Mouse (Mus musculus): ENCODE results near the gene Pnma3. TPM values are rescaled to one million over a fixed set of nuclear protein-coding genes. Genes with fewer than 3 reads are reported as not detected.

The Pnma3 gene
- not detected in 4 replicates for total RNA-seq (2023; ENCODE audit: inconsistent age)

DNA sequence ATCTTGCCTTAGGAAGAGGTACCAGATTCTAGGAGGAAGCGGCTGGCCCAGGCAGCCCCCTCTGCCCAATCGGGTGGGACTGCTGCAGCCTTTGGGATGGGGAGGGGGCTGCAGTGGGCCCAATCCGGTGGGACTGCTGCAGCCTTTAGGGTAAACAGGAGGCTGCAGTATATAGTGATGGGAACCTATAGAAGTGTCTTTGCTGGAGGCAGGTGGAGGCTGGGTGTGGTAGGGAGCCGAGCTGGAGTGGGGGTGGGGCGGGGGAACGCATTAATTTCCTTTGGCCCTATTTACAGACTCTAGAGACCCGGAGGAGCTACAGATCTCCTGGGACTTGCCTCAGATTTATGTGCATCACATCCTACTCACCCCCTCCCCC is at the start of gene Pnma3:
Gene Pnma3, plus strand, starts transcription at position 373 of the 379 bp plus-strand sequence.

DNA sequence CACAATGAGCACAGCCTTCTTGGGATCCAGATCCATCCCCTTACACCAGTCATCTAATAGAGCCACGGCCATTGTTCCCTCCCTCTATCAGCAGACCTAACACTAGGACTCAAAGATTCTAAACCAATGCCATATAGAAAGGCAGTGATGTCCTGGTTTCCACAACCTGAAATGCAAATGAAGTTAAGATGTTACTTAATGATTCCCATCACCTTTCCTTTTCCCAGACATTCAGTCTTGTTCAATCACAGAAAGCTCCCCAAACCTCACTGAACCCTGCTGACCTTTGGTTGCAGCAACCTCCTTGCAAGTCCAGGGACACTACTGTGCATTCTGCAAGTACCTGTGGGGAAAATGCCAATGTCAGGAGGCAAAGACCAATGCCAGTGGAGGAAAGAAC is 27.6 kb upstream of the Pnma3 start, which contains the start of gene Pnma5:
Gene Pnma5, minus strand, starts transcription at position 101 of the 400 bp plus-strand sequence.

DNA sequence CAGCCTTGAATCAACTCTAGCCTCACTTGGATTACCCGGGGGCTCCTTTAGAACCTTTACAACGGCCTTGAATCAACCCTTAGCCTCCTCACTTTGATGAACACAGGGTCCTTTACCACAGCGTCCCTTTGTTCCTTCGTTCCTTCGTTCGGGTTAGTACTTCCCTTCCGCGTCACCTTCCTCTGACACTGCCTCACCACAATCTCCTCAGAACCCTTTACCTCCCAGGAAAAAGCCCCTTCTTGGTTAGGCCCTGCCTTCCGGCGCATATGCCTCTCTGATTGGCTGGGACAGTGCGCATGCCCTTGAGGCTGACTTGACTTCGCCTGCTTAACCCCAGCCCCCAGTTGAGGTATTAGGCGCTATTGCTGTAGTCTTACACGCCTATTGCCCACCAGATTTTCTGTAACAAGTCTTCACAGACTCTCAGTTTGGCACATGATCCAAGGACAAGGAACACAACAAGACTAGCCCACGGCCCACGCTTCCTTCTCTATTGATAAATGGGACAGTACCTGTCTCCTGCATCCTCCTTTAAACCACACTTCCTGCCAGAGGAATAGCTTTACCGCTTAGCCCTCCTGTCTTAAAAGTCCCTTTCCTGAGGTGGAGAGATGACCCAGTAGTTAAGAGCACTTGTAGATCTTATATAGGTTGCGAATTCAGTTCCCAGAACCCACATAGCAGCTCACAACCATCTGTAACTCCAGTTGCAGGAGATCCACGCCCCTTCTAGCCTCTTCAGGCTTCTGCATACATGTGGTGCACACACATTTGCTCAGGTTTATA is 17.9 kb downstream of the Pnma3 start, which contains the start of gene Xlr4a:
Gene Xlr4a, minus strand, starts transcription at position 212 of the 789 bp plus-strand sequence.

DNA sequence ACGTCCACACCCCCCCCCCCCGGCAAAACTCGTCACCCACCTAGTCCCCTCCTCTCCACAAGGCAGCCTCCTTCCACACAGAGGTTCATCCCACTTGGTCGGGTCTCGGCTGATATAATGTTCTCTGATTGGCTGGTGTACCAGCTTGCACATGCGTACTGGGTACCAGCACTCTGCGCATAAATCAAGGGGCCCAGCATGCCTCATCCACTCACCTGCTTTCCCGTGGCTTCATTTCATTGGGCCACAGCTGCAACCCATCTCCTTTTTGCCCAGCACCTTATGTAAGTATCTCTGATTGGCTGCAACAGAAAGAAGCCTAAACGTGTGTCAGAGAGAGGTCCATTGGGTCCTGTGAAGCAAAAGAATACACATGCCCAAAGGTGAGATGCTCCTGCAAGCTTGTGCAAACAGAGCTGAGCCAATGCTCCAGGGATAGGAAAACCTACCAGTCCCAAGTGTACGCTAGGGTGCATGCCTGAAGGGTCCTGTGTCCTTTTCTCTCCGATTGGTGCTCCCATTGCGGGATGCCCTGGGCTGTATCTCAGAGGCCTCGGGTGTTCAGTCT is 32.4 kb downstream of the Pnma3 start, which contains the start of gene Xlr3a:
Gene Xlr3a, minus strand, starts transcription at position 155 of the 568 bp plus-strand sequence.

DNA sequence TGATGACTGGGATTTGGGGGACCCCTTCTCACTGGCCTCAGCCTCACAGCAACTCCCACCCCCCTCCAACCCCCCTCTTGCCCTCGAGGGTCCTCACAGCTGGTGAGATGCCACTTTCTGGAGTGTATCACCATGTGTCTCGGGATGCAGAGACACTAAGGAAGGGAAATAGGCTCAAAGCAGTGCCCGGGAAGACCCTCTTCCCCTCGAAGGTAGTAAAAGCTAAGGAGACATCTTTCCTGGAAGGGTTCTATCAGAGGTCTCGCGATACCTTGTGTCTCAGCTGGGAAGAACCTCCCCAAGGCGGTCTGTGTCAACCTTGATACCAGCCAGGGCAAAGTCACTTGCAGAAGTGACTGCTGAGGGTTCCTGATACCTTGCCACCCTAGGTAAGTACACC is 52.2 kb downstream of the Pnma3 start, which contains the start of gene Gm14685:
Gene Gm14685, plus strand, starts transcription at position 301 of the 400 bp plus-strand sequence.

Other genes starting within 250 kb of the Pnma3 start
- not detected in 4 replicates for gene Gabrq, start 239.6 kb upstream of the Pnma3 start, total RNA-seq (2023; ENCODE audit: inconsistent age)
- gene Cetn2, start 146.4 kb upstream of the Pnma3 start, total RNA-seq (2023; ENCODE audit: inconsistent age): 47.3 to 54.8 TPM (median 52.9 TPM) in 4 replicates
- gene Nsdhl, start 146.2 kb upstream of the Pnma3 start, total RNA-seq (2023; ENCODE audit: inconsistent age): 9.7 to 12.5 TPM (median 11.2 TPM) in 4 replicates
- not detected in 4 replicates for gene Zfp185, start 77.4 kb upstream of the Pnma3 start, total RNA-seq (2023; ENCODE audit: inconsistent age)
- 0.93 to 1.5 TPM (median 1.2 TPM) in 4 replicates for gene Pnma5, start 27.7 kb upstream of the Pnma3 start, total RNA-seq (2023; ENCODE audit: inconsistent age)
- gene Xlr4a, start 17.7 kb downstream of the Pnma3 start, total RNA-seq (2023; ENCODE audit: inconsistent age): 2.4 to 5.0 TPM (median 3.7 TPM) in 4 replicates
- 0.15 to 0.38 TPM (median 0.27 TPM) in 3 of 4 replicates, not detected in the other for gene Xlr3a, start 32.3 kb downstream of the Pnma3 start, total RNA-seq (2023; ENCODE audit: inconsistent age)
- 0.19 TPM in 1 of 4 replicates, not detected in the others for gene Gm14685, start 52.3 kb downstream of the Pnma3 start, total RNA-seq (2023; ENCODE audit: inconsistent age)
- not detected in 4 replicates for gene Xlr5b, start 84.0 kb downstream of the Pnma3 start, total RNA-seq (2023; ENCODE audit: inconsistent age)
- gene DXBay18, start 84.7 kb downstream of the Pnma3 start, total RNA-seq (2023; ENCODE audit: inconsistent age): 0.21 TPM in 1 of 4 replicates, not detected in the others
- not detected in 4 replicates for gene Spin2d, start 112.2 kb downstream of the Pnma3 start, total RNA-seq (2023; ENCODE audit: inconsistent age)
- gene Xlr3b, start 127.4 kb downstream of the Pnma3 start, total RNA-seq (2023; ENCODE audit: inconsistent age): 1.5 to 2.8 TPM (median 2.0 TPM) in 4 replicates
- 11.2 to 16.7 TPM (median 13.7 TPM) in 4 replicates for gene Xlr4b, start 149.5 kb downstream of the Pnma3 start, total RNA-seq (2023; ENCODE audit: inconsistent age)
- gene F8a, start 163.5 kb downstream of the Pnma3 start, total RNA-seq (2023; ENCODE audit: inconsistent age): 12.3 to 14.9 TPM (median 13.4 TPM) in 4 replicates
- 3.2 to 5.3 TPM (median 4.2 TPM) in 4 replicates for gene Xlr4c, start 178.3 kb downstream of the Pnma3 start, total RNA-seq (2023; ENCODE audit: inconsistent age)
- 0.35 TPM in 1 of 4 replicates, not detected in the others for gene Xlr3c, start 200.6 kb downstream of the Pnma3 start, total RNA-seq (2023; ENCODE audit: inconsistent age)
- not detected in 4 replicates for gene Xlr5a, start 228.2 kb downstream of the Pnma3 start, total RNA-seq (2023; ENCODE audit: inconsistent age)
- gene Xlr5c, start 228.2 kb downstream of the Pnma3 start, total RNA-seq (2023; ENCODE audit: inconsistent age): not detected in 4 replicates

Data from B cell, adult (primary cell).